Comparison of ENCODE assay signal across 17 mouse cellular contexts in genomic region chr14:48909420-48909819, GRCm38 (mm10).
DNase-seq lines count a peak whose midpoint lies in the region; ATAC-seq and TF ChIP-seq lines count a peak whose summit lies in the region.
"Had no signal": no experiment of that assay in that cellular context is flagged by ENCODE, and none has a peak within 500 bp of the region (broad histone marks: within the 10 kb centered on the region; RNA-seq: fewer than 3 reads in every experiment).

No protein-coding gene starts in this region.

- ATAC-seq in hindbrain, embryonic 16.5 days = 0 out of 2 replicates have a peak, but pooled peaks have one; percentile 28
- no peak for ATAC-seq in hindbrain, embryonic 11.5 days (ENCODE audit: low FRiP score)
- ATAC-seq: forebrain, embryonic 14.5 days; intestine, embryonic 16.5 days; liver, embryonic 12.5 days had no signal

- WGBS in hindbrain, embryonic 16.5 days = 54% methylated on average over 13 of the region's 13 CpGs
- WGBS in hindbrain, embryonic 11.5 days = 83% methylated on average over 13 of the region's 13 CpGs
- 83% methylated on average over 13 of the region's 13 CpGs for WGBS in bone marrow, adult 2 months

- no peak overlapping the region for H3K27ac ChIP-seq in hindbrain, embryonic 16.5 days (ENCODE audit: low read depth, low read length)
- H3K27ac ChIP-seq in hindbrain, embryonic 11.5 days (ENCODE audit: low read depth, low read length) = no peak overlapping the region
- no peak overlapping the region for H3K27ac ChIP-seq in bone marrow, adult 2 months (ENCODE audit: control insufficient read depth, insufficient read depth, low read depth, low read length, poor library complexity)
- H3K27ac ChIP-seq: liver, embryonic 12.5 days had no signal

- no peaks in the 10 kb centered on the region for H3K36me3 ChIP-seq in hindbrain, embryonic 16.5 days (ENCODE audit: control insufficient read depth, insufficient read depth, low read length)
- no peaks in the 10 kb centered on the region for H3K36me3 ChIP-seq in hindbrain, embryonic 11.5 days (ENCODE audit: control insufficient read depth, insufficient read depth, low read length)
- H3K36me3 ChIP-seq: liver, embryonic 12.5 days had no signal

- H3K4me3 ChIP-seq in hindbrain, embryonic 16.5 days (ENCODE audit: low read length) = no peak overlapping the region
- H3K4me3 ChIP-seq in hindbrain, embryonic 11.5 days (ENCODE audit: low read depth, low read length) = no peak overlapping the region
- H3K4me3 ChIP-seq in bone marrow, adult 2 months (replicated peaks; ENCODE audit: control insufficient read depth, low read depth, low read length) = no peak overlapping the region
- H3K4me3 ChIP-seq: liver, embryonic 12.5 days; megakaryocyte, embryonic 14.5 days had no signal

- TF ChIP-seq POLR2A in bone marrow, adult 2 months (IDR thresholded peaks at IDR 0.05; ENCODE audit: borderline replicate concordance, control insufficient read depth, low read depth, low read length) = no peak

- no peak overlapping the region for H3K9ac ChIP-seq in hindbrain, embryonic 16.5 days (ENCODE audit: low read depth, low read length)
- H3K9ac ChIP-seq in hindbrain, embryonic 11.5 days (ENCODE audit: low read depth, low read length) = no peak overlapping the region
- H3K9ac ChIP-seq: liver, embryonic 12.5 days had no signal

- TF ChIP-seq CTCF in bone marrow, adult 2 months (IDR thresholded peaks at IDR 0.05; ENCODE audit: control insufficient read depth, insufficient read depth, low read length) = peak; percentile 6; the same call in 1 of the 2 replicates

- H3K4me2 ChIP-seq in hindbrain, embryonic 16.5 days (ENCODE audit: low read length) = no peak overlapping the region
- H3K4me2 ChIP-seq in hindbrain, embryonic 11.5 days (replicated peaks; ENCODE audit: low read depth, low read length) = no peak overlapping the region
- H3K4me2 ChIP-seq: liver, embryonic 12.5 days had no signal

- no peaks in the 10 kb centered on the region for H3K9me3 ChIP-seq in hindbrain, embryonic 16.5 days (ENCODE audit: control insufficient read depth, low read length)
- H3K9me3 ChIP-seq in hindbrain, embryonic 11.5 days (ENCODE audit: control insufficient read depth, low read length) = no peaks in the 10 kb centered on the region
- H3K9me3 ChIP-seq: liver, embryonic 12.5 days had no signal

- H3K27me3 ChIP-seq in hindbrain, embryonic 16.5 days (replicated peaks; ENCODE audit: control insufficient read depth, insufficient read depth, low read length) = no peaks in the 10 kb centered on the region
- no peaks in the 10 kb centered on the region for H3K27me3 ChIP-seq in hindbrain, embryonic 11.5 days (ENCODE audit: control insufficient read depth, insufficient read depth, low read length)
- H3K27me3 ChIP-seq: liver, embryonic 12.5 days; megakaryocyte, embryonic 14.5 days had no signal

- H3K4me1 ChIP-seq in hindbrain, embryonic 16.5 days (ENCODE audit: control insufficient read depth, insufficient read depth, low read depth, low read length) = peaks cover 6% of the 10 kb centered on the region
- H3K4me1 ChIP-seq in hindbrain, embryonic 11.5 days (replicated peaks; ENCODE audit: control insufficient read depth, insufficient read depth, low read length) = no peaks in the 10 kb centered on the region
- no peaks in the 10 kb centered on the region for H3K4me1 ChIP-seq in bone marrow, adult 2 months (ENCODE audit: control insufficient read depth, insufficient read depth, low read length)
- H3K4me1 ChIP-seq: liver, embryonic 12.5 days; megakaryocyte, embryonic 14.5 days had no signal

- no peak for DNase-seq in hindbrain, embryonic 11.5 days (ENCODE audit: low spot score)
- peak; percentile 78 for DNase-seq in cerebellum, adult 8-10 months
- peak; percentile 64 for DNase-seq in kidney, adult 9 months
- DNase-seq in frontal cortex, adult 2 months (ENCODE audit: extremely low spot score in 1 of 2, low spot score in 1 of 2) = no peak
- DNase-seq in frontal cortex, postnatal 14 days (ENCODE audit: low spot score in 2 of 2) = no peak
- DNase-seq: adrenal gland, adult 8-10 months; gastrocnemius, postnatal 10 days; heart, postnatal 14 days; layer of hippocampus, adult 9-11 months; right cerebral cortex, postnatal 4 days; thymus, adult 18-20 months had no signal

Comparison
In these comparisons a context has a peak if more than half of its experiments do, and no peak if none do; other contexts are left out.
1. DNase-seq: peak in cerebellum, adult 8-10 months (single experiment) and kidney, adult 9 months (single experiment); none in hindbrain, embryonic 11.5 days (single experiment), frontal cortex, adult 2 months (0 of 2) and frontal cortex, postnatal 14 days (0 of 2).